Mouse (Mus musculus) spleen, adult 2 months (tissue): ENCODE results near the gene Agxt. TPM values are rescaled to one million over a fixed set of nuclear protein-coding genes. Genes with fewer than 3 reads are reported as not detected.

Source experiments
- DNase-seq, 2 experiments: peaks; one replicate each; pipeline versions ENCODE4 v3.0.0 to v3.0.0-alpha.2; 2012 to 2021; ENCODE audit warnings: low spot score in 2 of 2, low read depth in 1 of 2
- H3K27ac ChIP-seq: fragments of 200-500 bp; 2 replicates; pipeline ENCODE4 v1.5.1; 2012; ENCODE audit warnings: low read length, inconsistent platforms; ENCODE audit not compliant: insufficient read depth
- H3K27me3 ChIP-seq: fragments of 200-500 bp; 2 replicates; pipeline ENCODE4 v1.6.1; 2012; ENCODE audit warnings: mild to moderate bottlenecking, moderate library complexity, low read length, inconsistent platforms; ENCODE audit not compliant: control insufficient read depth, insufficient read depth
- H3K36me3 ChIP-seq: fragments of 200-500 bp; 2 replicates; pipeline ENCODE4 v1.6.1; 2012; ENCODE audit warnings: mild to moderate bottlenecking, low read length, inconsistent platforms; ENCODE audit not compliant: control insufficient read depth, insufficient read depth
- H3K4me1 ChIP-seq: fragments of 200-500 bp; 2 replicates; pipeline ENCODE4 v1.6.1; 2011; ENCODE audit warnings: inconsistent platforms; ENCODE audit not compliant: control insufficient read depth, insufficient read depth, insufficient read length
- H3K4me3 ChIP-seq: fragments of 200-500 bp; 2 replicates; pipeline ENCODE4 v1.5.1; 2011; ENCODE audit warnings: mild to moderate bottlenecking, inconsistent platforms; ENCODE audit not compliant: insufficient read depth, insufficient read length; ENCODE audit errors: extremely low read depth
- CTCF ChIP-seq: fragments of 200-500 bp; IDR thresholded peaks from 2 replicates; pipeline ENCODE4 v1.5.1; 2011; ENCODE audit warnings: mild to moderate bottlenecking, inconsistent platforms; ENCODE audit not compliant: insufficient read depth, insufficient read length, insufficient replicate concordance; ENCODE audit errors: extremely low read depth
- POLR2A ChIP-seq: fragments of 200-500 bp; IDR thresholded peaks from 2 replicates; pipeline ENCODE4 v1.6.1; 2011; ENCODE audit warnings: low read depth, low read length, inconsistent platforms
- WGBS: fragments of 180-500 bp; shearing (Covaris S2); methylation state at CpG from one replicate; pipeline ENCODE4 v1.1.7; 2018; 5-methylcytosine and 5-hydroxymethylcytosine counted together
- polyA plus RNA-seq: library from polyadenylated mRNA; depleted of rRNA; stranded (reverse); fragments of >200 nt; gene quantifications from 2 replicates; pipeline ENCODE4 v1.2.3, GENCODE M21; 2012

The Agxt gene
- polyA plus RNA-seq, 1 experiment: not detected

GRCm38 (mm10) chr1:93150907-93151661, 16.0 kb downstream of the Agxt start:
- H3K4me1 ChIP-seq: no peaks in the 10 kb centered on the region
- H3K4me3 ChIP-seq: no peak overlapping the region
- no peaks in the 10 kb centered on the region for H3K36me3 ChIP-seq
- TF ChIP-seq POLR2A (no peak), CTCF (no peak)
- no peaks in the 10 kb centered on the region for H3K27me3 ChIP-seq
- H3K27ac ChIP-seq: no peak overlapping the region
- 71% methylated on average over 2 of the region's 2 CpGs for WGBS
- no peak for DNase-seq

- no peak overlapping the region for H3K27ac ChIP-seq
- H3K4me1 ChIP-seq: no peaks in the 10 kb centered on the region
- 84% methylated on average over 4 of the region's 4 CpGs for WGBS
- TF ChIP-seq CTCF (no peak), POLR2A (no peak)
- H3K27me3 ChIP-seq: no peaks in the 10 kb centered on the region
- no peak overlapping the region for H3K4me3 ChIP-seq
- H3K36me3 ChIP-seq: no peaks in the 10 kb centered on the region
- DNase-seq: no peak
These were observed 22.5 kb downstream of the Agxt start for GRCm38 (mm10) chr1:93157566-93157965.

GRCm38 (mm10) chr1:93158916-93159315, 23.9 kb downstream of the Agxt start:
- DNase-seq: no peak
- Histone ChIP-seq H3K36me3 (no peaks in the 10 kb centered on the region), H3K27ac (no peak overlapping the region), H3K27me3 (no peaks in the 10 kb centered on the region), H3K4me3 (no peak overlapping the region), H3K4me1 (no peaks in the 10 kb centered on the region)
- WGBS: 79% methylated on average over 8 of the region's 8 CpGs
- TF ChIP-seq POLR2A: no peak
- no peak for TF ChIP-seq CTCF

GRCm38 (mm10) chr1:93159566-93160500, 24.8 kb downstream of the Agxt start:
- Histone ChIP-seq H3K27me3 (no peaks in the 10 kb centered on the region), H3K4me1 (no peaks in the 10 kb centered on the region), H3K4me3 (no peak overlapping the region), H3K36me3 (no peaks in the 10 kb centered on the region), H3K27ac (no peak overlapping the region)
- DNase-seq: no peak
- 81% methylated on average over 21 of the region's 21 CpGs for WGBS
- no peak for TF ChIP-seq CTCF
- TF ChIP-seq POLR2A: no peak

- 80% methylated on average over 8 of the region's 8 CpGs for WGBS
- H3K36me3 ChIP-seq: no peaks in the 10 kb centered on the region
- TF ChIP-seq POLR2A: no peak
- TF ChIP-seq CTCF: no peak
- no peak within 1 kb of the TSS for H3K4me3 ChIP-seq
- no peak within 1 kb of the TSS for H3K27ac ChIP-seq
- H3K27me3 ChIP-seq: no peaks in the 10 kb centered on the region
- no peak for DNase-seq
- H3K4me1 ChIP-seq: no peaks in the 10 kb centered on the region
These were observed 25.6 kb downstream of the Agxt start, which contains the start of gene 2310007B03Rik for GRCm38 (mm10) chr1:93160501-93161133. Gene 2310007B03Rik, minus strand, starts transcription at chr1:93160948.

GRCm38 (mm10) chr1:93161350-93161749, 26.3 kb downstream of the Agxt start:
- H3K4me1 ChIP-seq: no peaks in the 10 kb centered on the region
- H3K27me3 ChIP-seq: no peaks in the 10 kb centered on the region
- no peak for TF ChIP-seq POLR2A
- no peak for TF ChIP-seq CTCF
- H3K4me3 ChIP-seq: no peak overlapping the region
- WGBS: 79% methylated on average over 8 of the region's 8 CpGs
- no peak overlapping the region for H3K27ac ChIP-seq
- DNase-seq: no peak
- H3K36me3 ChIP-seq: no peaks in the 10 kb centered on the region

- WGBS: 78% methylated on average over 10 of the region's 10 CpGs
These were observed 26.9 kb downstream of the Agxt start for GRCm38 (mm10) chr1:93161921-93162320.

More at GRCm38 (mm10) chr1:93161921-93162320, 26.9 kb downstream of the Agxt start:
- Histone ChIP-seq H3K27me3 (no peaks in the 10 kb centered on the region), H3K36me3 (no peaks in the 10 kb centered on the region), H3K4me1 (no peaks in the 10 kb centered on the region), H3K27ac (no peak overlapping the region), H3K4me3 (no peak overlapping the region)
- TF ChIP-seq POLR2A (no peak), CTCF (no peak)
- no peak for DNase-seq
